Mouse (Mus musculus) heart, adult 2 months (tissue): ENCODE data around the gene Nudt4. TPM values are rescaled to one million over a fixed set of nuclear protein-coding genes. Genes with fewer than 3 reads are reported as not detected.

ENCODE experiments used
- DNase-seq, 2 experiments: peaks; one replicate each; pipeline ENCODE4 v3.0.0; 2021
- H3K27ac ChIP-seq: fragments of 200-600 bp; 2 replicates; pipeline ENCODE4 v1.8.1; 2022
- H3K27me3 ChIP-seq: fragments of 200-500 bp; 2 replicates; pipeline ENCODE4 v1.6.1; 2012; ENCODE audit warnings: mild to moderate bottlenecking, low read length, inconsistent platforms, mixed read lengths; ENCODE audit not compliant: control insufficient read depth, insufficient read depth
- H3K36me3 ChIP-seq: fragments of 200-500 bp; 2 replicates; pipeline ENCODE4 v1.6.1; 2012; ENCODE audit warnings: low read length, inconsistent platforms; ENCODE audit not compliant: control insufficient read depth, insufficient read depth
- H3K4me1 ChIP-seq: fragments of 200-500 bp; 2 replicates; pipeline ENCODE4 v1.6.1; 2011; ENCODE audit warnings: low read length; ENCODE audit not compliant: control insufficient read depth, insufficient read depth
- H3K4me3 ChIP-seq: fragments of 200-600 bp; 2 replicates; pipeline ENCODE4 v1.8.1; 2022
- H3K79me2 ChIP-seq: fragments of 200-500 bp; replicated peaks from 2 replicates; pipeline ENCODE4 v1.6.1; 2012; ENCODE audit warnings: mild to moderate bottlenecking, inconsistent platforms, low read length, moderate library complexity, mixed read lengths; ENCODE audit not compliant: control insufficient read depth, insufficient read depth
- H3K9ac ChIP-seq: fragments of 200-500 bp; 2 replicates; pipeline ENCODE4 v1.6.1; 2012; ENCODE audit warnings: low read depth, mild to moderate bottlenecking, control low read depth, inconsistent platforms, low read length, mixed read lengths
- CTCF ChIP-seq: fragments of 200-600 bp; IDR thresholded peaks from 2 replicates; pipeline ENCODE4 v1.8.1; 2022; ENCODE audit warnings: antibody characterized with exemption, mild to moderate bottlenecking, moderate library complexity
- EP300 ChIP-seq: fragments of 200-500 bp; IDR thresholded peaks from 2 replicates; pipeline ENCODE4 v1.6.1; 2011; ENCODE audit warnings: low read depth, low read length, control low read depth; ENCODE audit not compliant: insufficient read depth
- POLR2A ChIP-seq: fragments of 200-500 bp; IDR thresholded peaks from 2 replicates; pipeline ENCODE4 v1.6.1; 2011; ENCODE audit warnings: mild to moderate bottlenecking, low read depth, low read length, control low read depth; ENCODE audit not compliant: insufficient read depth
- WGBS: fragments of 180-500 bp; shearing (Covaris S2); methylation state at CpG from one replicate; pipeline ENCODE4 v1.1.7; 2018; 5-methylcytosine and 5-hydroxymethylcytosine counted together
- intact Hi-C: fragments of 180-260 bp; cut with DNase I; formaldehyde crosslinking; loops from one replicate; pipeline ENCODE4 v1.15.1; 2025
- polyA plus RNA-seq: library from polyadenylated mRNA; depleted of rRNA; stranded (reverse); fragments of >200 nt; gene quantifications from 2 replicates; pipeline ENCODE4 v1.2.3, GENCODE M21; 2012
- total RNA-seq, 2 experiments: library from RNA; stranded (reverse); gene quantifications; 2 replicates each; pipeline ENCODE4 v1.2.3; 2021

Gene Nudt4
- total and polyA plus RNA-seq, 3 experiments = 48.8 to 349 (median 328) TPM

DNA sequence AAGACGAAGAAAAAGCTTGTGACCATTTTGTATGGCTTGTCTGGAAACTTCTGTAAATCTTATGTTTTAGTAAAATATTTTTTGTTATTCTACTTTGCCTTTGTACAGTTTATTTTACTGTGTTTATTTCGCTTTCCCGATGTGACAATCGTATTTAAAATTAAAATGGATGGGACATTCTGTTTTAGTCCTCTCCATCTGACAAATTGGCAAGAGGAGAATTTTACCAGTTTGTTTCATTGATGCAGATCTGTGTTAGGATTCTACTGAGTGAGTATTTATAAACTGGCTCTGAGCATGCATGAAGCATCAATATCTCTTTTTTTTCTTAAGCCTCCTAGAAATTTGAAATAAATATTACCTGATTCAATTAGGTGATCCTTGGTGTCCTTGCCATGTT lies 21.0 kb downstream of the Nudt4 start:
- WGBS = 81% methylated on average over 4 of the region's 4 CpGs
- Histone ChIP-seq H3K4me3 (no peak overlapping the region), H3K79me2 (peaks cover 2% of the 10 kb centered on the region), H3K36me3 (peaks cover 29% of the 10 kb centered on the region), H3K27ac (no peak overlapping the region; the same call in 1 of the 2 replicates), H3K9ac (no peak overlapping the region), H3K4me1 (no peaks in the 10 kb centered on the region; the same call in 1 of the 2 replicates), H3K27me3 (no peaks in the 10 kb centered on the region)
- DNase-seq = no peak
- intact Hi-C loops = no loop called here
- TF ChIP-seq EP300 = no peak

DNA sequence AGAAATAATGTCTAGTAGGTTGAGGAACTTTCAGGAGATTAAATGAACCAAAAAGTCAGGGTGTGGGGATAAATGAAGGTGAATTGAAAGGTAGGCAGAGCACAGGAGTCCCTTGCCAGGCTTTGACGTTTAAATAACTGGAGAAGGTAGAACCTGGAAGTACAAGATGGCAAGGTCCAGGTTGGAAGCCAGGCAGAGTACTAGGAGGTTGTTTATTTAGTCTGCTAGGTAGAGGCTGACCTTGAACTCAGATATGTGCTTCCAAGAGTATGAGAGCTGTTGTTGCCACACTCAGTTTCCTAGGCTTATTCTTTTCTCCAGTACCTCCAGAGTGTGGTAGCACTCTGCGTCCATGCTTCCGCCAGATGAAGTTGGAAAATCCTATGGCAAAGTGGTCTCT lies 24.1 kb downstream of the Nudt4 start:
- Histone ChIP-seq H3K4me1 (no peaks in the 10 kb centered on the region; the same call in none of the 2 replicates), H3K27ac (peak overlapping the region; percentile 79), H3K36me3 (peaks cover 24% of the 10 kb centered on the region), H3K4me3 (no peak overlapping the region), H3K27me3 (no peaks in the 10 kb centered on the region), H3K9ac (no peak overlapping the region), H3K79me2 (peaks cover 2% of the 10 kb centered on the region)
- WGBS = 77% methylated on average over 3 of the region's 3 CpGs
- intact Hi-C loops = no loop called here
- TF ChIP-seq EP300 = no peak
- TF ChIP-seq POLR2A = no peak
- no peak for TF ChIP-seq CTCF
- DNase-seq = no peak

DNA sequence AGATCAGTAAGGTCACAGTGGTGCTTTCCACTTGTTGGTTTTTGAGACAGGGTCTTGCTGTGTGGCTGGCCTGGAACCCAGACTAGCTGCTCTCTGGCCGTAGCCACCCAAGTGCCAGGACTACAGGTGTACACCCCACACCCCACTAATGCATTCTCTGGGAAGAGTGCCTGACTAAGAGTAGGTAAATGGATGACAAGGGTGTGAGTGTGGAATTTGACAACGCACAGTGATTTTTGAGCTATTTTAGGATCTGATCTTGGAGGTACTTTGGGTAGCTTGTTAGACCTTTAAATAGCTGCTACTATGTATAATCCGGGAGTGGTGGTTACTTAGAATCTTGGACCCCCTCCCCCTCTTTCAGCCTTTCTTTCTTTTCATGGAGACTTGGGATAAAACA lies 24.7 kb downstream of the Nudt4 start:
- Histone ChIP-seq H3K9ac (no peak overlapping the region), H3K4me1 (no peaks in the 10 kb centered on the region; the same call in none of the 2 replicates), H3K79me2 (peaks cover 4% of the 10 kb centered on the region), H3K4me3 (no peak overlapping the region), H3K36me3 (peaks cover 20% of the 10 kb centered on the region), H3K27me3 (no peaks in the 10 kb centered on the region), H3K27ac (peak overlapping the region; percentile 79)
- DNase-seq = no peak
- intact Hi-C loops = no loop called here
- WGBS = 63% methylated on average over 3 of the region's 3 CpGs
- TF ChIP-seq EP300 (no peak), POLR2A (no peak), CTCF (no peak)

DNA sequence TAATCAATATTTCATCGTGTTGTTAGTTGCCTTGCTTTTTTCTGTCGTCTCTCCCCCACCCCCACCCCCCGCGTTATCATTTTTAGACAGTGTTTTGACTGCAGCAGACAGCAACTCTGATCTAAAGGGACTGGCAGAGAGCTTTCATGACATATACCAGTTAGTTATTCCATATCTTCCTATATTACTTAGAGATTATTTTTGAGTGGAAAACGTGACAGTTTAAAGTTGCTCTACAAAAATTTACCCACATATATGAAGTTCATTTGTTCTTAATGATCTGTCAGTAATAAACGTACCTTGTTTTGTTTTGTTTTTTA lies 27.8 kb downstream of the Nudt4 start:
- H3K36me3 ChIP-seq = peaks cover 18% of the 10 kb centered on the region
- no peak for TF ChIP-seq EP300
- TF ChIP-seq POLR2A = no peak
- no peak for TF ChIP-seq CTCF
- H3K4me1 ChIP-seq = peaks cover 7% of the 10 kb centered on the region
- peaks cover 4% of the 10 kb centered on the region for H3K79me2 ChIP-seq
- no peak overlapping the region for H3K9ac ChIP-seq
- H3K27me3 ChIP-seq = no peaks in the 10 kb centered on the region
- 70% methylated on average over 6 of the region's 6 CpGs for WGBS
- no peak overlapping the region for H3K4me3 ChIP-seq
- intact Hi-C loops = no loop called here
- no peak for DNase-seq
- H3K27ac ChIP-seq = no peak overlapping the region

DNA sequence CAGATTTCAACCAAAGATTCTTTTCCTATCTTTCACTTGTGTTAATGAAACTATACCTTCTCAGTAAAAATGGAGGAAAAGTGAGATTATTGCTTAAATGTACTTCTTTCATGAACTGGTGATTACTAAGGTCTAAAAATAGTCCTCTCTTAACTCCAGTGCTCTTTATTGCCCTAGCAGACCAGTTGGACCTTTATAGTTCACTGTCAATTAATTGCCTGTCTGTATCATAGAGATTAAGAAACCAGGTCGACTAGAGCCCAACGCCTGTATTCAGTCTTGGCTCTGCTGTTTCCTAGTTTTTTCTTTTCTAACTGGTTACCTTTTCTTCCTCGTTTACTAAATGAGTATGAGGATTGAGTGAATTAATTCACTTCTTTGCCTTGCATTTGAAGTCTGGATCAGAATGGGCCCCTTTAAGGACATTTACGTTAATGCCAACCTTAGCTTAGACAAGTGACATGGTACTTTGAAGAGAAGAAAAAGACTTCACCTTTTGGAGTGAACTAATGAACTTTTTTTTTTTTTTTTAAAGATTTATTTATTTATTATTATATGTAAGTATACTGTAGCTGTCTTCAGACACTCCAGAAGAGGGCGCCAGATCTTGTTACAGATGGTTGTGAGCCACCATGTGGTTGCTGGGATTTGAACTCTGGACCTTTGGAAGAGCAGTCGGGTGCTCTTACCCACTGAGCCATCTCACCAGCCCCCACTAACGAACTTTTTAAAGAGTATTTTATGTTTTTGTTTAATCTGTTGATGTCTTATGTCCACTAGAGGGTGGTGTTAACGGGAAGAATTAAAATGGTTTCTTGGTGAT lies 28.3 kb downstream of the Nudt4 start:
- TF ChIP-seq POLR2A = no peak
- no peak for TF ChIP-seq EP300
- TF ChIP-seq CTCF = peak; percentile 47
- Histone ChIP-seq H3K79me2 (peaks cover 4% of the 10 kb centered on the region), H3K36me3 (peaks cover 22% of the 10 kb centered on the region), H3K9ac (no peak overlapping the region), H3K4me1 (peaks cover 7% of the 10 kb centered on the region), H3K27me3 (no peaks in the 10 kb centered on the region), H3K27ac (peak overlapping the region; percentile 2), H3K4me3 (no peak overlapping the region)
- 79% methylated on average over 8 of the region's 8 CpGs for WGBS
- DNase-seq = no peak
- intact Hi-C loops = no loop called here

DNA sequence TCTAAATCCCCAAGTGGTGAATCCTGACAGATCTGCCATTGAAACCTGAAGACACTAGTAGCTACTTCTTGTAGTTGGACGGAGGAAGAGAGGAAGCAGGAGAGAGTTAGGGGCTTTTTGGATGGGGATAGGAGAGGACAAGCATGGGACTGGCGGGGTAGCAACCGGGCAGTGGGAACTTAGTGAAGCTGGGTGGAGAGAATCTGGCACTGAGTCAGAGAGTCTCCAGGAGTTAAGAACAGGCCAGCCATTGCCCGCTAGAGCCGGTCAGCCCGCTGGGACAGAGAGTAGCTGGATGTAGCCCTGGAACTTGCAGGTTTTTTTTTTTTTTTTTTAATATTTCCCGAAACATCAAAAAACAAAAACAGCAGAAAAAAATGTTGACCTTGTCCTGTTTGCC lies 30.6 kb downstream of the Nudt4 start:
- intact Hi-C loops = no loop called here
- H3K27ac ChIP-seq = peak overlapping the region; percentile 8
- H3K9ac ChIP-seq = no peak overlapping the region
- H3K27me3 ChIP-seq = no peaks in the 10 kb centered on the region
- peaks cover 8% of the 10 kb centered on the region for H3K79me2 ChIP-seq
- peak in 1 of 2 experiments; percentile 36 for DNase-seq
- 48% methylated on average over 7 of the region's 7 CpGs for WGBS
- peaks cover 29% of the 10 kb centered on the region for H3K36me3 ChIP-seq
- peaks cover 12% of the 10 kb centered on the region for H3K4me1 ChIP-seq
- H3K4me3 ChIP-seq = no peak overlapping the region
- TF ChIP-seq EP300 = no peak
